Mouse (Mus musculus): ENCODE measurements around the gene Slc9a8.

DNA sequence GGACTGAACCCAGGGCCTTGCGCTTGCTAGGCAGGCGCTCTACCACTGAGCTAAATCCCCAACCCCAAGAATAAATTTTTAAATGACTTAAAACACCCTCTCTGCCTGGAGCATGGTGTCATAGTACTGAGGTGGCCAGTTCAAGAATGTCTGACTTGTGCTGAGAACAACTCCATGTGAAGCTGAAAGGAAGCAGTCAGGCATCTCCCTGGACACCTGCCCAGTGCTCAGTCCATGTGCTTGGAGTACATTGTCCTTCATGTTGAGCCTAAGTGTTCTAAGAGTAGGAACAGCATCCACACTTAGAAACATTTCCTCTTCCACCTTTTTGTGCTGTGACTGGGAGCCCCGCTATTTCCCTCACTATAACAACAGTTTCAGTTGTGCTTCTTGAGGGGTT, 17.9 kb downstream of the Slc9a8 start:
- no peak for TF ChIP-seq CTCF (IDR thresholded peaks at IDR 0.05; ENCODE audit: low read depth)
- no peak for TF ChIP-seq EP300 (IDR thresholded peaks at IDR 0.05; ENCODE audit: low read depth)

Data from liver, postnatal 0 days (tissue).